Mouse (Mus musculus): Measurements from ENCODE around the gene Btbd7. TPM values are rescaled to one million over a fixed set of nuclear protein-coding genes. Genes with fewer than 3 reads are reported as not detected.

The Btbd7 gene
- polyA plus RNA-seq, 1 experiment from 2014 or later: 15.6 TPM

DNA sequence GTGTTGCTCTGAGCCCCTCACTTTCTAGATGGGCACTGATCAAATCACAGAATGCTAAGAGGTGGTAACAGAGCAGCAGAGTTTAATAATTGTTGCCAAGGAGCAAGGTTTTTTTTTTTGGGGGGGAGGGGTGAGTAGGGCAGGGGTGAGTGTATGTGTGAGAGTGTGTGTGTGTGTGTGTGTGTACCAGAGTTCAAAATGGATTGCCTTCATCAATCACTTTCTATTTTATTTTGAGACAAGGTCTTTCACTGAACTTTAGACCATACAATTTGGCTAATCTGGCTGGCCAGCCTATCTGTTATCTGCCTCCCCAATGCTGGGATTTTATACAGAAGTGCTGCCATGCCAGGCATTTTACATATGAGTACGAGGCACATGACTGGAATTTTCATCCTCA is 63.4 kb downstream of the Btbd7 start:
- no peak overlapping the region for H3K27ac ChIP-seq (ENCODE audit: low read depth, low read length)
- H3K9me3 ChIP-seq (replicated peaks; ENCODE audit: control insufficient read depth, low read length): no peaks in the 10 kb centered on the region
- H3K27me3 ChIP-seq (replicated peaks; ENCODE audit: control insufficient read depth, insufficient read depth, low read length): no peaks in the 10 kb centered on the region
- H3K4me1 ChIP-seq (ENCODE audit: control insufficient read depth, insufficient read depth, low read length): no peaks in the 10 kb centered on the region
- no peak overlapping the region for H3K4me2 ChIP-seq (ENCODE audit: low read length)
- ATAC-seq (no peak), DNase-seq (ENCODE audit: low spot score) (no peak)
- H3K4me3 ChIP-seq (ENCODE audit: low read depth, low read length): no peak overlapping the region
- H3K36me3 ChIP-seq (ENCODE audit: control insufficient read depth, insufficient read depth, low read length): peaks cover 18% of the 10 kb centered on the region
- WGBS: 95% methylated on average over 1 of the region's 1 CpGs
- no peak overlapping the region for H3K9ac ChIP-seq (ENCODE audit: low read length)

DNA sequence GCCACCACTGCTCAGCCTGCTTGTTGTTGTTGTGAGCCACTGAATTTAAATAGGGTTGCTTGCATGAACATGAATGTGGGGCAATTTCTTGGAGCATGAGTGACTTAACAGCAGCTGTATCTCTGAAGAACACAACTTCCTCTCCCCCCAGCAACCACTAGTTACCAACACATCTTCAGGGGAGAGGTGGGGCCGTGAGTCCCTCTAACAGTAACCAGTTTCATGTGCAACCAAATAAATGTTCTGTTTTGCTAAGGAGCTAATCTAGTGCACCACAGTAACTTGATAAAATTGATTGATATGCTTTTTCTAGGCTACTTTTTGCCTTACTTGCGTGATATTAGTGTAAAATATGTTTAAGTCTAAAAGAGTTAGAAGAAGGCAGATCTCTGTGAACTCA is 78.7 kb downstream of the Btbd7 start:
- ATAC-seq: no peak
- H3K36me3 ChIP-seq (ENCODE audit: control insufficient read depth, insufficient read depth, low read length): peaks cover 10% of the 10 kb centered on the region; the same call in 1 of the 2 replicates

DNA sequence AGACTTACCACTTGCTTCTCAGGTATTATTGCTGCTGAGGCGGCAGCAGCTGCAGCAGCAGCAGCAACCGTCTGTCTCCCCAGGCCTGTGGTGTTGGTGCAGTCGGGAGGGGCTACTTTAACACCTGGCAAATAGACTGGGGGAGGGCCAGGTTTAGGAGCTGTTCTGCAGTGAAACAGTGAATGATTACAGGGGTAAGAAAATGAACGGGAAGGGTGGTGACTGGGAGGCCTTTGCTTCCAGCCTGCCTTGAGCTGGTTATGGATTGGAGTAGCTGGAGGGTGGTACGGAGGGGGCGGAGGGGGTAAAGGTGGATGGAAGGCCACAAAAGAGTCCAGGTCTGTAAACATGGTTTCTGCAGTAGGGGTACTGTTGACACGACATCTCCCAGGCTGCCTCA is 90.3 kb downstream of the Btbd7 start:
- ATAC-seq (no peak), DNase-seq (ENCODE audit: low spot score) (no peak)
- 91% methylated on average over 7 of the region's 7 CpGs for WGBS
- H3K27ac ChIP-seq (ENCODE audit: low read depth, low read length): no peak overlapping the region
- H3K36me3 ChIP-seq (ENCODE audit: control insufficient read depth, insufficient read depth, low read length): peaks cover 70% of the 10 kb centered on the region
- no peak overlapping the region for H3K4me3 ChIP-seq (ENCODE audit: low read depth, low read length)
- no peaks in the 10 kb centered on the region for H3K4me1 ChIP-seq (ENCODE audit: control insufficient read depth, insufficient read depth, low read length)
- no peaks in the 10 kb centered on the region for H3K9me3 ChIP-seq (replicated peaks; ENCODE audit: control insufficient read depth, low read length)
- H3K4me2 ChIP-seq (ENCODE audit: low read length): no peak overlapping the region
- H3K27me3 ChIP-seq (replicated peaks; ENCODE audit: control insufficient read depth, insufficient read depth, low read length): no peaks in the 10 kb centered on the region
- no peak overlapping the region for H3K9ac ChIP-seq (ENCODE audit: low read length)

More for the DNA sequence above, 78.7 kb downstream of the Btbd7 start:
- H3K27me3 ChIP-seq (replicated peaks; ENCODE audit: control insufficient read depth, insufficient read depth, low read length): no peaks in the 10 kb centered on the region
- H3K9me3 ChIP-seq (replicated peaks; ENCODE audit: control insufficient read depth, low read length): no peaks in the 10 kb centered on the region
- H3K9ac ChIP-seq (ENCODE audit: low read length): no peak overlapping the region
- no peak overlapping the region for H3K4me2 ChIP-seq (ENCODE audit: low read length)
- H3K27ac ChIP-seq (ENCODE audit: low read depth, low read length): no peak overlapping the region
- 96% methylated on average over 2 of the region's 2 CpGs for WGBS
- no peaks in the 10 kb centered on the region for H3K4me1 ChIP-seq (ENCODE audit: control insufficient read depth, insufficient read depth, low read length)
- H3K4me3 ChIP-seq (ENCODE audit: low read depth, low read length): no peak overlapping the region
- no peak for DNase-seq (ENCODE audit: low spot score)

DNA sequence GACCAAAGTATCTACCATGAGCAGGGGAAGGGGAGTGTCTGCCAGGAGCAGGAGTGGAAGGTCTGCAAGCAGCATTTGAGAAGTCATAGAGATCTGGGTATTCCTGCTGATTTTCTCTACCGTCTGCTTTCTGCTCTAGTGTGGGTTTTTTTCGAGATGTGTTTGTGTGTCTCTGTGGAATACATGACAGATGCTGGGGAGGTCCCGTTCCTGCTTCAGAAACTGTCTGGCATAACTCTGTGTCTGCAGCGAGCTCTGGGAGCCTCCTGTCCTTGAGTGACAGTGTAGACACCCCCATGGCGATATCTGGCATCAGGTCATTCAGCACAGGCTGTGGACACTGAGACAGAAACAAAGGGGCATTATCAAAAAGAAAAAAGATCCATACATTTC is 92.7 kb downstream of the Btbd7 start:
- WGBS: 86% methylated on average over 5 of the region's 5 CpGs
- ATAC-seq (no peak), DNase-seq (ENCODE audit: low spot score) (no peak)
- Histone ChIP-seq H3K4me2 (ENCODE audit: low read length) (no peak overlapping the region), H3K36me3 (ENCODE audit: control insufficient read depth, insufficient read depth, low read length) (peaks cover 57% of the 10 kb centered on the region), H3K4me1 (ENCODE audit: control insufficient read depth, insufficient read depth, low read length) (no peaks in the 10 kb centered on the region), H3K27ac (ENCODE audit: low read depth, low read length) (no peak overlapping the region), H3K9ac (ENCODE audit: low read length) (no peak overlapping the region), H3K9me3 (replicated peaks; ENCODE audit: control insufficient read depth, low read length) (no peaks in the 10 kb centered on the region), H3K4me3 (ENCODE audit: low read depth, low read length) (no peak overlapping the region), H3K27me3 (replicated peaks; ENCODE audit: control insufficient read depth, insufficient read depth, low read length) (no peaks in the 10 kb centered on the region)

DNA sequence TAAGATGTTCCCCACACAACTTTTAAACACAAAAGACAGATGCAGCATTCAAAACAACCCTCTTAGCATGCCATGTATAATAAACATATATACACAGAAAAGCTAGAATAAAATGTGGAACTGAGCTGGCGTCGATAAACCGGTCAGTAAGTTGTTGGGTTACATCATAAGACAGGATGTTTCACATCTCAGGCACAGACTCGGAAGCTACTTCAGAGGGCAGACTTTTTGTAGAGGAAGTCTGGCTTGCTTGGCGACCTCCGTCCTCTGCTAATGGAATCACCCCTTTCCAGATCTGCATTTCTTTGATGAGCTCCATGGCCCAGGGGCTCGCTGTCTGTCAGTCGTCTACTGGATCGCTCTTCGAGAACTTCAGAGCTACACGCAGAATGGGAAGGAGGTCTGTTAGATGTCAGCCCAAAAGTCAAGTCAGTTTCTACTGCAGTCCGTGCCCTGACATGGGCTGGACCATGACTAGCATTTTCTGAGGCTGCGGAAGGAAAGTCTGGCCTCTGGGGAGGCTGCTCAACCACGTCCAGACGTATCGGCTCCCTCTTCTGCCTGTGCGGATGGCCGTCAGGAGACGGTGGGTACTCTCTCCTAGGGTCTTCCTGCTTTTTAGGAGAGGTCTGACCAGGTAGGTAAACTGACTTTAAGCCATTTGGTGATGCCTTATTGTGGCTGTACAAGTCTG is 93.2 kb downstream of the Btbd7 start:
- peaks cover 52% of the 10 kb centered on the region for H3K36me3 ChIP-seq (ENCODE audit: control insufficient read depth, insufficient read depth, low read length)
- DNase-seq (ENCODE audit: low spot score) (no peak), ATAC-seq (no peak)
- H3K27ac ChIP-seq (ENCODE audit: low read depth, low read length): no peak overlapping the region
- no peak overlapping the region for H3K4me3 ChIP-seq (ENCODE audit: low read depth, low read length)
- no peaks in the 10 kb centered on the region for H3K4me1 ChIP-seq (ENCODE audit: control insufficient read depth, insufficient read depth, low read length)
- H3K9me3 ChIP-seq (replicated peaks; ENCODE audit: control insufficient read depth, low read length): no peaks in the 10 kb centered on the region
- no peak overlapping the region for H3K4me2 ChIP-seq (ENCODE audit: low read length)
- no peaks in the 10 kb centered on the region for H3K27me3 ChIP-seq (replicated peaks; ENCODE audit: control insufficient read depth, insufficient read depth, low read length)
- no peak overlapping the region for H3K9ac ChIP-seq (ENCODE audit: low read length)
- 93% methylated on average over 19 of the region's 19 CpGs for WGBS

DNA sequence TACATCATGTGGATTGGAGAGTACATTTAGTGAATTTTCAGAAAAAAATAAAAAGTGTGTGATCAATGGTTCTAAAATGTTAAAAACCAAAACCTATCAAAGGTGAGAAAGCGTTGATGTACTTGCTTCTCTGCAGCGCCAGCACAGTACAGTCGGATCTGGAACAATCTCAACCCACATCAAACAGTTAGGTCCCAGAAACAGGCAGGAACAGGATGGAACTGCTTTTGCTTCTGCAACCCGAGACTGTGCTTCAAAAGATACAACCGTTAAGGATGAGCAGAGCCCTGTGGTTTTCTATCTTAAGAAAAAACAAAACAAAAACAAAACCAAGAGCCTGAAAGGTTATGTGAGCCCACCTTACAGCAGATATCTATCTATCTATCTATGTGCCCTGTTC is 95.4 kb downstream of the Btbd7 start:
- H3K9me3 ChIP-seq (replicated peaks; ENCODE audit: control insufficient read depth, low read length): no peaks in the 10 kb centered on the region
- H3K4me2 ChIP-seq (ENCODE audit: low read length): no peak overlapping the region
- no peak overlapping the region for H3K4me3 ChIP-seq (ENCODE audit: low read depth, low read length)
- no peaks in the 10 kb centered on the region for H3K4me1 ChIP-seq (ENCODE audit: control insufficient read depth, insufficient read depth, low read length)
- DNase-seq (ENCODE audit: low spot score) (no peak), ATAC-seq (no peak)
- peaks cover 40% of the 10 kb centered on the region for H3K36me3 ChIP-seq (ENCODE audit: control insufficient read depth, insufficient read depth, low read length)
- 94% methylated on average over 5 of the region's 5 CpGs for WGBS
- H3K27me3 ChIP-seq (replicated peaks; ENCODE audit: control insufficient read depth, insufficient read depth, low read length): no peaks in the 10 kb centered on the region
- H3K9ac ChIP-seq (ENCODE audit: low read length): no peak overlapping the region
- no peak overlapping the region for H3K27ac ChIP-seq (ENCODE audit: low read depth, low read length)

DNA sequence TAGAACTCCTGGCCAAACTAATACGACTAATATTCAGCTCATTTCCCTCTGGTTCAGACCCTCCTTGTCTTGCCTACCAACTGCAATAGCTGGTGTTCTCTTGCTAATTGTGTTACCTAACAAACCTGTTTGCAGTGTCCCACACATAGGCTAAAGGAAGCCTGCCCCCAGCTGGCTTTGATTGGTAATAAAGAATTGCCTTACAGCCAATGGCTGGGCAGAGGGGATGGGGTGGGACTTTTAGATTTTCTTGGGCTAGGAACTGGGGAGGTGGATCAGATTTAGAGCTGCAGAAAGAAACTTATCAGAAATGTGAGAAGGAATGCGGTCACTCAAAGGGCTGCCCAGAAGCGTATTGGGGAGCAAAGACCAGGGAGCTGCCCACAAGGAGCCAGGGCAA is 98.8 kb downstream of the Btbd7 start:
- H3K4me3 ChIP-seq (ENCODE audit: low read depth, low read length): no peak overlapping the region
- peak; percentile 14 for DNase-seq (ENCODE audit: low spot score)

DNA sequence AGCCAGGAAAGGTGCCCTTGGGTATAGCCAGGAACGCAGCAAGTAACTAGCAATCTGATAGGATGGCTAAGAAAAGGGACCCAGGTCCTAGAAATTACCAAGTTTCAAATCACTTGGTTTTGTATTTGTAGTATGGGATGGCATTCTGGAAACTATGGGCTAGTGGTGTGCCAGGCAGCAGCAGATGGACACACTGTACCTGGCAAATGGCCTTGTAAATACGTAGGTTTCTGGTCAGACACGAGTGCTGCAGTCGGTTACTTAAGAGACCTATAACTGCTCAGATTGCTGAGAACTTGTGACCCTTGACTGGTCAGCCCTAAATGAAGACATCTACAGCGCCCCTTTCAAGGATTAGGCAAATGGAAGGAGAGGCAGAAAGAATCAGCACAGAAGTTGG is 100.1 kb downstream of the Btbd7 start:
- H3K27ac ChIP-seq (ENCODE audit: low read depth, low read length): no peak overlapping the region
- 89% methylated on average over 5 of the region's 5 CpGs for WGBS
- peaks cover 51% of the 10 kb centered on the region for H3K36me3 ChIP-seq (ENCODE audit: control insufficient read depth, insufficient read depth, low read length)
- no peak overlapping the region for H3K4me3 ChIP-seq (ENCODE audit: low read depth, low read length)
- no peak for ATAC-seq
- no peak overlapping the region for H3K9ac ChIP-seq (ENCODE audit: low read length)
- H3K27me3 ChIP-seq (replicated peaks; ENCODE audit: control insufficient read depth, insufficient read depth, low read length): no peaks in the 10 kb centered on the region
- no peak overlapping the region for H3K4me2 ChIP-seq (ENCODE audit: low read length)
- H3K4me1 ChIP-seq (ENCODE audit: control insufficient read depth, insufficient read depth, low read length): no peaks in the 10 kb centered on the region
- H3K9me3 ChIP-seq (replicated peaks; ENCODE audit: control insufficient read depth, low read length): no peaks in the 10 kb centered on the region
- no peak for DNase-seq (ENCODE audit: low spot score)

More for the DNA sequence above, 98.8 kb downstream of the Btbd7 start:
- Histone ChIP-seq H3K9me3 (replicated peaks; ENCODE audit: control insufficient read depth, low read length) (no peaks in the 10 kb centered on the region), H3K36me3 (ENCODE audit: control insufficient read depth, insufficient read depth, low read length) (peaks cover 51% of the 10 kb centered on the region), H3K27me3 (replicated peaks; ENCODE audit: control insufficient read depth, insufficient read depth, low read length) (no peaks in the 10 kb centered on the region), H3K9ac (ENCODE audit: low read length) (no peak overlapping the region), H3K4me1 (ENCODE audit: control insufficient read depth, insufficient read depth, low read length) (no peaks in the 10 kb centered on the region), H3K4me2 (ENCODE audit: low read length) (no peak overlapping the region), H3K27ac (ENCODE audit: low read depth, low read length) (no peak overlapping the region)
- WGBS: 51% methylated on average over 3 of the region's 3 CpGs
- ATAC-seq: no peak

DNA sequence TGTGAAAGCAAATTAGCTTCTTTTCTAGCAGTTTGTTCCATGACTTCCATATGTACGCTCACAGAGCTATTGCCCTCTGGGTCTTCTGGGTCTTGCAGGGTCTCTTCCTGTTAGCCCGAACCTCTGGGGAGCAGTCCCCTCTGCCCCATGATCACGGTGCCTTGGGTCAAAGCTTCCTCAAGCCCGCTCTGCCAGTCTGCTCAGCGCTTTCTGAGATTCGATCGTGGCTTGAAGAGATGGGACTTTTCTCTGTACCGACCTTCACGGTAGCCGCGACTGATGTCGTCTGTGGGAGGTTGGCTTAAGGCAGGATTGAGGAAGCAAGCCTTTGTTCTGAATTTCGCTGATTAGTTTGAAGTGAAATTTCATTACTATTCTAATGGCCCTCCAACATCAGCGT is 102.2 kb downstream of the Btbd7 start:
- no peak for DNase-seq (ENCODE audit: low spot score)
- Histone ChIP-seq H3K4me1 (ENCODE audit: control insufficient read depth, insufficient read depth, low read length) (no peaks in the 10 kb centered on the region), H3K27ac (ENCODE audit: low read depth, low read length) (no peak overlapping the region), H3K9ac (ENCODE audit: low read length) (no peak overlapping the region), H3K36me3 (ENCODE audit: control insufficient read depth, insufficient read depth, low read length) (peaks cover 66% of the 10 kb centered on the region), H3K4me2 (ENCODE audit: low read length) (no peak overlapping the region), H3K9me3 (replicated peaks; ENCODE audit: control insufficient read depth, low read length) (no peaks in the 10 kb centered on the region), H3K4me3 (ENCODE audit: low read depth, low read length) (no peak overlapping the region), H3K27me3 (replicated peaks; ENCODE audit: control insufficient read depth, insufficient read depth, low read length) (no peaks in the 10 kb centered on the region)
- ATAC-seq: no peak
- 93% methylated on average over 14 of the region's 14 CpGs for WGBS

All from forebrain, embryonic 14.5 days (tissue).